Mouse (Mus musculus) C2C12 (cell line): ENCODE data around the gene Lypd6b.

Experiments
- CTCF ChIP-seq: IDR thresholded peaks from one replicate; pipeline ENCODE4 v1.5.1; 2011; ENCODE audit not compliant: control insufficient read depth, insufficient read depth, insufficient read length
- FOSL1 ChIP-seq: IDR thresholded peaks from one replicate; pipeline ENCODE4 v1.8.0; 2011; ENCODE audit warnings: mild to moderate bottlenecking, low read length; ENCODE audit not compliant: poor library complexity, insufficient read depth, severe bottlenecking
- MYOG ChIP-seq: IDR thresholded peaks from one replicate; pipeline ENCODE4 v1.6.1; 2011; ENCODE audit not compliant: control insufficient read depth, insufficient read length; ENCODE audit errors: extremely low read depth
- USF1 ChIP-seq: IDR thresholded peaks from one replicate; pipeline ENCODE4 v1.6.1; 2011; ENCODE audit warnings: low read depth, mild to moderate bottlenecking, control low read depth, moderate library complexity

GRCm38 (mm10) chr2:49744251-49745093, 43.0 kb upstream of the Lypd6b start:
- TF ChIP-seq MYOG, result no peak
- TF ChIP-seq CTCF, result no peak
- TF ChIP-seq FOSL1, result no peak
- TF ChIP-seq USF1, result no peak
